Mouse (Mus musculus) retina, adult 2 months (tissue): Measurements from ENCODE around the gene Gm21976.

Source experiments
- DNase-seq: peaks from one replicate; pipeline ENCODE4 v3.0.0-alpha.2; 2012; ENCODE audit warnings: low read depth, low spot score

The Gm21976 gene

DNA sequence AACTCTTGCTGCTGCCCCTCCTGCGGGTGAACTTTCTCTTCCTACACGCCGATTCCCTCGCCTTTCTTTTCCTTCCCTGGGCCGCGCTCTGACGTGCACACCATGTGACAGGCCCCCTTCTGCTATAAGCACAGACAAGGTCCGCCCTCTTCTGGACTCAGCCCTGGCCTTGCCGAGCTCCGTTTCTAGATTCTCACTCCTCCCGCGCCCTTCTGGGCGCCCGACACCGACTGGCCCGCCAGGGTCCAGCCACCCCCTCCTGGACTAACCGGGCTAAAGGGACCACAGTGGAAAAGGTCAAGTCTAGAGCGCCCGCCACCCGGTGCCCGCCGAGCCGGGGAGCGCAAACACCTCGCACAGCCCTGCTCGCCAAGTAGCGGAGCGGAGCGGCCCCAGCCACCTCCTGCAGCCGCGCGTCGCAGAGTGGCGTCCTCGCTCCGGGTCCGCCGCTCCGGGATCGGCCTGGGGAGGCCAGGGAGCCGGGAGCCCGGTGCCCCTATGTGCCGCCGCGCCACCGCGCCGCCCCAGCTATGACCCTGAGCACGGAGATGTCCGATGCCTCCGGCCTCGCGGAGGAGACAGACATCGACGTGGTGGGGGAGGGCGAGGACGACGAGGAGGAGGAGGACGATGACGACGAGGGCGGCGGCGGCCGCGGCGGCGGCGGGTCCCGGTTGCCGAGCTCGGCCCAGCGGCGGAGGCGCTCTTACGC lies 74.6 kb downstream of the Gm21976 start, which contains the start of gene Foxd1:
Foxd1 (plus strand) TSS at position 153 of the 712 bp plus-strand sequence.
- no peak for DNase-seq

DNA sequence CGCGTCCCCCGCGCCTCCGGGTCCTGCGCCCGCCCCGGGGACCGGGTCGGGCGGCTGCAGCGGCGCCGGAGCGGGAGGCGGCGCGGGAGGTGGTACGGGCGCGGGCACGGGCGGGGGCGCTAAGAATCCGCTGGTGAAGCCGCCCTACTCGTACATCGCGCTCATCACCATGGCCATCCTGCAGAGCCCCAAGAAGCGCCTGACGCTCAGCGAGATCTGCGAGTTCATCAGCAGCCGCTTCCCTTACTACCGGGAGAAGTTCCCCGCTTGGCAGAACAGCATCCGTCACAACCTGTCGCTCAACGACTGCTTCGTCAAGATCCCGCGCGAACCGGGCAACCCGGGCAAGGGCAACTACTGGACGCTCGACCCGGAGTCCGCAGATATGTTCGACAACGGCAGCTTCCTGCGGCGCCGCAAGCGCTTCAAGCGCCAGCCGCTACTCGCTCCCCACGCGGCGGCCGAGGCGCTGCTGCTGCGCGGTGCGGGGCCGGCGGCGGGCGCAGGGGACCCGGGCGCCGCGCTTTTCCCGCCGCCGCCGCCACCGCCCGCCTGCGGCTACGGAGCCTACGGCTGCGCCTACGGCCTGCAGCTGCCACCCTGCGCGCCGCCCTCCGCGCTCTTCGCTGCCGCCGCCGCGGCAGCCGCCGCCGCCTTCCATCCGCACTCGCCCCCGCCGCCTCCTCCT lies 75.3 kb downstream of the Gm21976 start:
- no peak for DNase-seq

DNA sequence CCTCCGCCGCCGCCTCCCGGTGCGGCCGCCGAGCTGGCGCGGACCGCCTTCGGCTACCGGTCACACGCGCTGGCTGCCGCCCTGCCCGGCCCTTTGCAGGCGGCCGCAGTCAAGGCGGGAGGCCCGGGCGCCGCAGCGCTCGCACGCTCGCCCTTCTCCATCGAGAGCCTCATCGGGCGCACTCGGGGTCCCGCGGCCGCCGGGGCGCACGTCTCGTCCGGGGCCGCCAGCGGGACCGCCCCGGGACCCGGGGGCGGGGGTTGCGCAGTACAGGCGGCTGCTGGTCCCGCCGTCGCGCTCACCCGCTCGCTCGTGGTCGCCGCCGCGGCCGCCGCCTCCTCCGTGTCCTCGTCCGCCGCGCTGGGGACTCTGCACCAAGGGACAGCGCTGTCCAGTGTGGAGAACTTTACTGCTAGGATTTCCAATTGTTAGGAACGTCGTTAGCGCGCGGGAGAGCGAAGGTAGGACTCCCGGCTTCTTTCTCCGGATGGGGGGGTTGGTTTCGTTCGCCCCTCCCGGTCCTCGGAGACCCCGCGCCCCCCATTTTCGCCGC lies 75.9 kb downstream of the Gm21976 start:
- DNase-seq: no peak

DNA sequence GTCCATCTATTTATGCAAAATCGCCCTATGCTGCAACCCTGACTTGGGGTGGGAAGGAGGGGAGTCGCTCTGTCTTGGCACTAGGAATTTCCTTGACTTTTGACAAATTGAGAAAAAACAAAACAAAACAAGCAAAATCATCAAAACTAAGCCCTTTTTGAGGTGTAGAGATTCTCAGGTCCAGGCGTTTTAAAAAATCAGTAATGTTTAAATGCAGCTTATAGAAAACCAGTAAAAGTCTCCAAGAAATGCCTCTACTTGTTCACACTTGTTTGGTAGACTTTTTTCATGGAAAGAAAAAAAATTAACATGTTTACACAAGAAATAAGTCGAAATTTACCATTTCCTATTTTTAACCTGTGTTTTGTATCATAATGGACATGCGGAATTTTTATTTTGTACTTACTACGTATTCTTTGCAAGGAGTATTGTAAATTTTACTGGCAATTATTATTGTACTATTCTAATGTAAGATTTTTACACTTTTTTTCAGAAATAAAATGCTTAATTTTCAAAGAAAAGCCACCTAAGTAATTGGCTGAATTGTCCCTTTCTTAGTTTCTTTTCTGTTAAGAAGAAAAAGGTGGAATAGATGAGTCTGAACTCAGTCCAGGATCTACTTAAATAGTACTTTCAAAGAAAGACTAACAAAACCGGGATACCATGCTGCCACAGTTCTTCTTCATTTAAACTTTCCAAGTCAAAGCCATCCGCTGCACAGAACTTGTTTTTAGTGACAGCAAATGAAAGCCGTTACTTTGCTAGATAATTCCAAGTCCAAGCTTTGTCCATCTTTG lies 76.7 kb downstream of the Gm21976 start:
- DNase-seq: no peak
